Comparison of ENCODE assay signal across 7 mouse cellular contexts in genomic region chr5:52741391-52742111, GRCm38 (mm10). TPM values are rescaled to one million over a fixed set of nuclear protein-coding genes. Genes with fewer than 3 reads are reported as not detected.
DNase-seq lines count a peak whose midpoint lies in the region; ATAC-seq lines count a peak whose summit lies in the region.

Pi4k2b (plus strand) TSS chr5:52741574.

- H3K4me3 ChIP-seq in limb, embryonic 12.5 days (replicated peaks), result peak within 1 kb of the TSS; percentile 84
- peak within 1 kb of the TSS; percentile 69 for H3K4me3 ChIP-seq in midbrain, embryonic 14.5 days (replicated peaks; ENCODE audit: low read depth, low read length)

- under 1% methylated on average over 54 of the region's 75 CpGs for WGBS in limb, embryonic 12.5 days
- WGBS in midbrain, embryonic 14.5 days, result under 1% methylated on average over 73 of the region's 75 CpGs

- no peaks in the 10 kb centered on the region for H3K27me3 ChIP-seq in limb, embryonic 12.5 days
- no peaks in the 10 kb centered on the region for H3K27me3 ChIP-seq in midbrain, embryonic 14.5 days (ENCODE audit: control insufficient read depth, insufficient read depth, low read length)

- no peaks in the 10 kb centered on the region for H3K9me3 ChIP-seq in limb, embryonic 12.5 days
- no peaks in the 10 kb centered on the region for H3K9me3 ChIP-seq in midbrain, embryonic 14.5 days (ENCODE audit: control insufficient read depth, low read length)

- peak within 1 kb of the TSS; percentile 79 for H3K9ac ChIP-seq in limb, embryonic 12.5 days (replicated peaks)
- H3K9ac ChIP-seq in midbrain, embryonic 14.5 days (replicated peaks; ENCODE audit: low read length), result peak within 1 kb of the TSS; percentile 58

- DNase-seq in adrenal gland, adult 8-10 months, result peak; percentile 67
- DNase-seq in embryo, embryonic 9.5 days (ENCODE audit: extremely low spot score), result peak; percentile 91
- DNase-seq in kidney, adult 11 months, result peak; percentile 69
- peak; percentile 79 for DNase-seq in midbrain, embryonic 14.5 days
- DNase-seq in spleen, adult 12 weeks (ENCODE audit: low spot score), result peak; percentile 84

- H3K4me2 ChIP-seq in limb, embryonic 12.5 days, result peak within 1 kb of the TSS; percentile 64
- H3K4me2 ChIP-seq in midbrain, embryonic 14.5 days (ENCODE audit: low read length), result peak within 1 kb of the TSS; percentile 89

- H3K27ac ChIP-seq in limb, embryonic 12.5 days, result peak within 1 kb of the TSS; percentile 80
- H3K27ac ChIP-seq in midbrain, embryonic 14.5 days (replicated peaks; ENCODE audit: low read depth, low read length), result no peak within 1 kb of the TSS

- peaks cover 3% of the 10 kb centered on the region; the same call in 1 of the 2 replicates for H3K36me3 ChIP-seq in limb, embryonic 12.5 days
- no peaks in the 10 kb centered on the region for H3K36me3 ChIP-seq in midbrain, embryonic 14.5 days (ENCODE audit: control insufficient read depth, insufficient read depth, low read length)

- peaks cover 14% of the 10 kb centered on the region for H3K4me1 ChIP-seq in limb, embryonic 12.5 days (replicated peaks)
- H3K4me1 ChIP-seq in midbrain, embryonic 14.5 days (ENCODE audit: control insufficient read depth, insufficient read depth, low read length), result no peaks in the 10 kb centered on the region

- peak; percentile 89 for ATAC-seq in granulocyte monocyte progenitor cell, adult 5-6 weeks (replicated peaks; ENCODE audit: poor library complexity, severe bottlenecking)
- ATAC-seq in limb, embryonic 12.5 days (ENCODE audit: insufficient number of reproducible peaks, insufficient read depth, low FRiP score, low TSS enrichment, low read depth), result peak; percentile 87
- ATAC-seq in midbrain, embryonic 14.5 days (ENCODE audit: low FRiP score, low TSS enrichment), result peak; percentile 92

RNA-seq across cellular contexts. Expression of gene Pi4k2b, which starts in this region (rescaled TPM):
- 10 to 100 TPM in 1 of 4 experiments, 1 to 10 TPM in 3; 7.2 to 12.3 (median 8.7) TPM for total RNA-seq in adrenal gland, adult 8-10 months (2022)
- total RNA-seq in granulocyte monocyte progenitor cell, adult 5-6 weeks (2014; fragmentation: Nextera tagmentation), result 25.9 and 31.2 TPM in 2 replicates
- 35.9 and 38.8 TPM in 2 replicates for total RNA-seq in granulocyte monocyte progenitor cell, adult 5-6 weeks (2017)
- 22.3 and 22.7 TPM in 2 replicates for polyA plus RNA-seq in limb, embryonic 12.5 days (2016; fragmentation: Nextera tagmentation; extraction: Ambion mirVana)
- polyA plus RNA-seq in midbrain, embryonic 14.5 days (2014; fragmentation: Nextera tagmentation; extraction: Ambion mirVana), result 3.9 and 6.8 TPM in 2 replicates
